ENCODE assay signal across 17 mouse cellular contexts in the genomic region with DNA sequence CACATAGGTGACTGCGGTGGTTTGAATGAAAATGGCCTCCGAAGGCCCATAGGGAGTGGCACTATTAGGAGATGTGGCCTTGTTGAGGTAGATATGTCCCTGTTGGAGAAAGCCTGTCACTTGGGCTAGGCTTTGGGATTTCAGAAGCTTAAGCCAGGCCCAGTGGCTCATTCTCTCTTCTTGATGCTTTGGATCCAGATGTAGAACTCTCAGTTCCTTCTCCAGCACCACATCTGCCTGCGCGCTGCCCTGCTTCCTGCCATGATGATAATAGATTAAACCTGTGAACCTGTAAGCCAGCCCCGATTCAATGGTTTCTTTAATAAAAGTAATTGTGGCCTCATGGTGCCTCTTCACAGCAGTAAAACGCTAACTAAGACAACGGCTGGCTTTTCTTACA.
"Had no signal": no experiment of that assay in that cellular context is flagged by ENCODE, and none has a peak within 500 bp of the region (broad histone marks: within the 10 kb centered on the region; RNA-seq: fewer than 3 reads in every experiment).

No protein-coding gene starts in this region.

- H3K4me3 ChIP-seq: limb, embryonic 12.5 days; limb, embryonic 15.5 days; midbrain, embryonic 15.5 days; neural tube, embryonic 12.5 days; neural tube, embryonic 15.5 days; stomach, embryonic 15.5 days had no signal

- DNase-seq: kidney, postnatal 14 days; left cerebral cortex, postnatal 4 days; liver, postnatal 0 days; lung, embryonic 14.5 days; right cerebral cortex, adult 18-20 months; right cerebral cortex, postnatal 14 days; thymus, postnatal 25 days had no signal

- H3K36me3 ChIP-seq: midbrain, embryonic 15.5 days; neural tube, embryonic 12.5 days; neural tube, embryonic 15.5 days; stomach, embryonic 15.5 days had no signal

- H3K9ac ChIP-seq: limb, embryonic 12.5 days; limb, embryonic 15.5 days; liver, embryonic 14.5 days; liver, postnatal 0 days; lung, embryonic 14.5 days; midbrain, embryonic 15.5 days; neural tube, embryonic 12.5 days; neural tube, embryonic 15.5 days; stomach, embryonic 15.5 days had no signal

- H3K4me2 ChIP-seq: limb, embryonic 12.5 days; limb, embryonic 15.5 days; liver, embryonic 11.5 days; lung, embryonic 14.5 days; midbrain, embryonic 11.5 days; midbrain, embryonic 15.5 days; neural tube, embryonic 12.5 days; neural tube, embryonic 15.5 days; stomach, embryonic 15.5 days had no signal

- H3K27me3 ChIP-seq: limb, embryonic 12.5 days; limb, embryonic 15.5 days; midbrain, embryonic 15.5 days; neural tube, embryonic 12.5 days; neural tube, embryonic 15.5 days; stomach, embryonic 15.5 days had no signal

- ATAC-seq: lung, postnatal 0 days; midbrain, embryonic 15.5 days had no signal

- H3K27ac ChIP-seq: limb, embryonic 15.5 days; liver, embryonic 14.5 days; midbrain, embryonic 15.5 days; neural tube, embryonic 12.5 days; neural tube, embryonic 15.5 days; stomach, embryonic 15.5 days had no signal

- H3K9me3 ChIP-seq: limb, embryonic 12.5 days; limb, embryonic 15.5 days; midbrain, embryonic 15.5 days; neural tube, embryonic 12.5 days; neural tube, embryonic 15.5 days; stomach, embryonic 15.5 days had no signal
